Mouse (Mus musculus): ENCODE data around the gene Slc38a1. TPM values are rescaled to one million over a fixed set of nuclear protein-coding genes. Genes with fewer than 3 reads are reported as not detected.
A peak's percentile ranks its signal among the peaks of the same experiment; 100 is the strongest.

Gene Slc38a1
- 1,000 to 10,000 TPM in 1 of 26 experiments, 100 to 1,000 TPM in 14, 10 to 100 TPM in 11; 65.8 to 1,056 (median 152) TPM for total RNA-seq (2018; cell fraction: chromatin; rRNA removed)
- total RNA-seq (2018; cell fraction: cytosol; rRNA removed) = 100 to 1,000 TPM in 2 of 26 experiments, 10 to 100 TPM in 24; 32.3 to 169 (median 53.6) TPM
- total RNA-seq (2018; cell fraction: nucleus; rRNA removed) = 100 to 1,000 TPM in 18 of 26 experiments, 10 to 100 TPM in 8; 75.5 to 593 (median 137) TPM
- 34.2 to 43.0 TPM (median 36.4 TPM) in 3 replicates for polyA plus RNA-seq (2018)

- under 1% methylated on average over 58 of the region's 70 CpGs for WGBS (ENCODE audit: missing documents)
- Histone ChIP-seq H3K4me3 (ENCODE audit: inconsistent target) (peak within 1 kb of the TSS; percentile 91), H3K27ac (peak within 1 kb of the TSS; percentile 84), H3K36me3 (ENCODE audit: inconsistent target) (no peaks in the 10 kb centered on the region), H3K79me2 (ENCODE audit: inconsistent target) (peaks cover 42% of the 10 kb centered on the region)
These were observed at the start of gene Slc38a1 for GRCm38 (mm10) chr15:96642436-96643405. TSS of gene Slc38a1 (minus strand) at chr15:96642913.

GRCm38 (mm10) chr15:96692401-96692800, 49.7 kb upstream of the Slc38a1 start:
- 96% methylated on average over 11 of the region's 11 CpGs for WGBS (ENCODE audit: missing documents)
- Histone ChIP-seq H3K4me3 (ENCODE audit: inconsistent target) (no peak overlapping the region), H3K36me3 (ENCODE audit: inconsistent target) (peaks cover 82% of the 10 kb centered on the region), H3K79me2 (ENCODE audit: inconsistent target) (peaks cover 49% of the 10 kb centered on the region), H3K27ac (no peak overlapping the region)

GRCm38 (mm10) chr15:96691381-96691780, 48.7 kb upstream of the Slc38a1 start:
- Histone ChIP-seq H3K36me3 (ENCODE audit: inconsistent target) (peaks cover 82% of the 10 kb centered on the region), H3K27ac (no peak overlapping the region), H3K4me3 (ENCODE audit: inconsistent target) (no peak overlapping the region), H3K79me2 (ENCODE audit: inconsistent target) (peaks cover 39% of the 10 kb centered on the region)
- WGBS (ENCODE audit: missing documents) = 94% methylated on average over 15 of the region's 15 CpGs

GRCm38 (mm10) chr15:96690829-96691228, 48.1 kb upstream of the Slc38a1 start:
- Histone ChIP-seq H3K79me2 (ENCODE audit: inconsistent target) (peaks cover 33% of the 10 kb centered on the region), H3K4me3 (ENCODE audit: inconsistent target) (no peak overlapping the region), H3K27ac (no peak overlapping the region), H3K36me3 (ENCODE audit: inconsistent target) (peaks cover 82% of the 10 kb centered on the region)
- 78% methylated on average over 13 of the region's 13 CpGs for WGBS (ENCODE audit: missing documents)

GRCm38 (mm10) chr15:96689919-96690318, 47.2 kb upstream of the Slc38a1 start:
- WGBS (ENCODE audit: missing documents) = 86% methylated on average over 9 of the region's 9 CpGs
- no peak overlapping the region for H3K27ac ChIP-seq
- no peak overlapping the region for H3K4me3 ChIP-seq (ENCODE audit: inconsistent target)
- H3K79me2 ChIP-seq (ENCODE audit: inconsistent target) = peaks cover 24% of the 10 kb centered on the region
- peaks cover 72% of the 10 kb centered on the region for H3K36me3 ChIP-seq (ENCODE audit: inconsistent target)

- Histone ChIP-seq H3K27ac (no peak overlapping the region), H3K79me2 (ENCODE audit: inconsistent target) (peaks cover 14% of the 10 kb centered on the region), H3K4me3 (ENCODE audit: inconsistent target) (no peak overlapping the region), H3K36me3 (ENCODE audit: inconsistent target) (peaks cover 62% of the 10 kb centered on the region)
- 90% methylated on average over 12 of the region's 12 CpGs for WGBS (ENCODE audit: missing documents)
These were observed 46.1 kb upstream of the Slc38a1 start for GRCm38 (mm10) chr15:96688784-96689318.

- H3K4me3 ChIP-seq (ENCODE audit: inconsistent target) = no peak overlapping the region
- WGBS (ENCODE audit: missing documents) = 94% methylated on average over 6 of the region's 6 CpGs
- H3K36me3 ChIP-seq (ENCODE audit: inconsistent target) = peaks cover 55% of the 10 kb centered on the region
These were observed 45.3 kb upstream of the Slc38a1 start for GRCm38 (mm10) chr15:96688036-96688435.

GRCm38 (mm10) chr15:96687366-96687765, 44.7 kb upstream of the Slc38a1 start:
- WGBS (ENCODE audit: missing documents) = 100% methylated on average over 1 of the region's 1 CpGs
- Histone ChIP-seq H3K4me3 (ENCODE audit: inconsistent target) (no peak overlapping the region), H3K36me3 (ENCODE audit: inconsistent target) (peaks cover 48% of the 10 kb centered on the region), H3K79me2 (ENCODE audit: inconsistent target) (no peaks in the 10 kb centered on the region), H3K27ac (no peak overlapping the region)

More at GRCm38 (mm10) chr15:96688036-96688435, 45.3 kb upstream of the Slc38a1 start:
- Histone ChIP-seq H3K27ac (no peak overlapping the region), H3K79me2 (ENCODE audit: inconsistent target) (peaks cover 6% of the 10 kb centered on the region)

- 91% methylated on average over 9 of the region's 9 CpGs for WGBS (ENCODE audit: missing documents)
- Histone ChIP-seq H3K79me2 (ENCODE audit: inconsistent target) (no peaks in the 10 kb centered on the region), H3K4me3 (ENCODE audit: inconsistent target) (no peak overlapping the region), H3K36me3 (ENCODE audit: inconsistent target) (peaks cover 39% of the 10 kb centered on the region), H3K27ac (no peak overlapping the region)
These were observed 43.8 kb upstream of the Slc38a1 start for GRCm38 (mm10) chr15:96686201-96687159.

- Histone ChIP-seq H3K36me3 (ENCODE audit: inconsistent target) (peaks cover 27% of the 10 kb centered on the region), H3K4me3 (ENCODE audit: inconsistent target) (no peak overlapping the region), H3K79me2 (ENCODE audit: inconsistent target) (no peaks in the 10 kb centered on the region), H3K27ac (no peak overlapping the region)
- 37% methylated on average over 6 of the region's 6 CpGs for WGBS (ENCODE audit: missing documents)
These were observed 42.6 kb upstream of the Slc38a1 start for GRCm38 (mm10) chr15:96685273-96685672.

- Histone ChIP-seq H3K4me3 (ENCODE audit: inconsistent target) (no peak overlapping the region; the same call in 1 of the 2 replicates), H3K27ac (no peak overlapping the region)
These were observed 41.6 kb upstream of the Slc38a1 start for GRCm38 (mm10) chr15:96684132-96684830.

GRCm38 (mm10) chr15:96678871-96679773, 36.4 kb upstream of the Slc38a1 start:
- WGBS (ENCODE audit: missing documents) = 79% methylated on average over 19 of the region's 19 CpGs
- Histone ChIP-seq H3K79me2 (ENCODE audit: inconsistent target) (no peaks in the 10 kb centered on the region), H3K27ac (no peak overlapping the region), H3K4me3 (ENCODE audit: inconsistent target) (no peak overlapping the region), H3K36me3 (ENCODE audit: inconsistent target) (no peaks in the 10 kb centered on the region)

More at GRCm38 (mm10) chr15:96684132-96684830, 41.6 kb upstream of the Slc38a1 start:
- no peaks in the 10 kb centered on the region for H3K79me2 ChIP-seq (ENCODE audit: inconsistent target)
- H3K36me3 ChIP-seq (ENCODE audit: inconsistent target) = peaks cover 18% of the 10 kb centered on the region
- 5% methylated on average over 10 of the region's 11 CpGs for WGBS (ENCODE audit: missing documents)
